Mouse (Mus musculus): ENCODE measurements around the gene Olfr461. TPM values are rescaled to one million over a fixed set of nuclear protein-coding genes. Genes with fewer than 3 reads are reported as not detected.

The Olfr461 gene
- polyA plus RNA-seq, 1 experiment from 2014 or later = 0.12 TPM

DNA sequence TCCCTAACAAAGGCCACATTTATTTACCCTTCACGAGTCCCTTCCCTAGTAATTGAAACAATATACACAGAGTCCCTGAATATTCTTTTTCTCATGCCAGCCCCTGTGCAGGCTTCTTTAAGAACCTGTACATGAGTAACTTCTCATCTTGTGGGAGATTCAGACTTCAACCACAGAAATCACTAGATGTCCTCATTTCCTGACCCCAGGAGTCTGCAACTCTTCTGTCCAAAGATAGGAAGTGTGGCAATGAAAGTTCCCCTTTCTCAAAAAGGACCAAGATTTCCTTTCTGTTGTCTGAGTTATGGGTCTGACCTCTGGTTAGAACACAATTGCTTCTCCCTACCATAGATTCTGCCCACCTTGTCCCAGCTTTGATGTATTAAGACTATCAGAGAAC, 21.5 kb upstream of the Olfr461 start:
- Histone ChIP-seq H3K27ac (no peak overlapping the region), H3K36me3 (ENCODE audit: insufficient read depth, low read length) (no peaks in the 10 kb centered on the region), H3K9ac (ENCODE audit: low read depth, low read length) (no peak overlapping the region), H3K4me2 (ENCODE audit: low read length) (no peak overlapping the region), H3K4me1 (replicated peaks; ENCODE audit: insufficient read depth, low read length) (no peaks in the 10 kb centered on the region), H3K27me3 (ENCODE audit: insufficient read depth, low read length) (no peaks in the 10 kb centered on the region), H3K4me3 (replicated peaks; ENCODE audit: low read depth, low read length) (no peak overlapping the region), H3K9me3 (replicated peaks; ENCODE audit: low read length) (no peaks in the 10 kb centered on the region)
- DNase-seq (ENCODE audit: low spot score) (no peak), ATAC-seq (replicated peaks; ENCODE audit: low FRiP score, low read depth) (no peak)
- WGBS = 77% methylated on average over 1 of the region's 1 CpGs
- TF ChIP-seq CTCF (IDR thresholded peaks at IDR 0.05; ENCODE audit: low read depth) = no peak

- WGBS = 69% methylated on average over 3 of the region's 3 CpGs
- Histone ChIP-seq H3K9me3 (replicated peaks; ENCODE audit: low read length) (no peaks in the 10 kb centered on the region), H3K4me1 (replicated peaks; ENCODE audit: insufficient read depth, low read length) (no peaks in the 10 kb centered on the region), H3K36me3 (ENCODE audit: insufficient read depth, low read length) (no peaks in the 10 kb centered on the region), H3K27ac (no peak overlapping the region), H3K9ac (ENCODE audit: low read depth, low read length) (no peak overlapping the region), H3K27me3 (ENCODE audit: insufficient read depth, low read length) (no peaks in the 10 kb centered on the region), H3K4me3 (replicated peaks; ENCODE audit: low read depth, low read length) (no peak overlapping the region), H3K4me2 (ENCODE audit: low read length) (no peak overlapping the region)
- DNase-seq (ENCODE audit: low spot score) (no peak), ATAC-seq (replicated peaks; ENCODE audit: low FRiP score, low read depth) (no peak)
- no peak for TF ChIP-seq CTCF (IDR thresholded peaks at IDR 0.05; ENCODE audit: low read depth)
These were observed 18.8 kb upstream of the Olfr461 start for GRCm38 (mm10) chr6:40573618-40574017.

DNA sequence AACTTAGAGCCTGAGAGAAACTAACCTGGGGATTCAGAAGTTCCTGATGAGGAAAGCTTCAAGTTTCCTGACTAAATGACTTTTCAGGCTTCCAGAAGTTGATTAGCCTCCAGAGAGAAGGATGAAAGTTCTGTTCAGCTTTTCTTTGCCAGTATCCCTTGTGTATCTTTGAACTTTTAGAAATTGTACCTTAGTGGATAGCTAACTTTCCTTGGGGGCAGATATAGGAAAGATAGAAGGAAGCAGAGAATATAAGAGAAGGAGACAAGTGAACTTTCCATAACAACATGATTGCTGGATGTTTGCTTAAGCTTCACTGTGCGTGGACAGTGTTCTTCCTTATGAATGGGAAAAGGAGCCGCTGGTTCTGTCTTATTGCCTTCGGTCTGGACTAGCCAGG, 14.3 kb upstream of the Olfr461 start, which contains the start of gene Olfr460:
Gene Olfr460, plus strand, starts transcription at position 301 of the 400 bp plus-strand sequence.
- H3K27me3 ChIP-seq (ENCODE audit: insufficient read depth, low read length) = no peaks in the 10 kb centered on the region
- H3K4me3 ChIP-seq (replicated peaks; ENCODE audit: low read depth, low read length) = no peak within 1 kb of the TSS
- no peak within 1 kb of the TSS for H3K27ac ChIP-seq
- H3K4me2 ChIP-seq (ENCODE audit: low read length) = no peak within 1 kb of the TSS
- no peak within 1 kb of the TSS for H3K9ac ChIP-seq (ENCODE audit: low read depth, low read length)
- no peak for ATAC-seq (replicated peaks; ENCODE audit: low FRiP score, low read depth)
- H3K4me1 ChIP-seq (replicated peaks; ENCODE audit: insufficient read depth, low read length) = no peaks in the 10 kb centered on the region
- WGBS = 85% methylated on average over 3 of the region's 3 CpGs
- no peaks in the 10 kb centered on the region for H3K9me3 ChIP-seq (replicated peaks; ENCODE audit: low read length)
- no peaks in the 10 kb centered on the region for H3K36me3 ChIP-seq (ENCODE audit: insufficient read depth, low read length)
- no peak for TF ChIP-seq CTCF (IDR thresholded peaks at IDR 0.05; ENCODE audit: low read depth)
- no peak for DNase-seq (ENCODE audit: low spot score)

DNA sequence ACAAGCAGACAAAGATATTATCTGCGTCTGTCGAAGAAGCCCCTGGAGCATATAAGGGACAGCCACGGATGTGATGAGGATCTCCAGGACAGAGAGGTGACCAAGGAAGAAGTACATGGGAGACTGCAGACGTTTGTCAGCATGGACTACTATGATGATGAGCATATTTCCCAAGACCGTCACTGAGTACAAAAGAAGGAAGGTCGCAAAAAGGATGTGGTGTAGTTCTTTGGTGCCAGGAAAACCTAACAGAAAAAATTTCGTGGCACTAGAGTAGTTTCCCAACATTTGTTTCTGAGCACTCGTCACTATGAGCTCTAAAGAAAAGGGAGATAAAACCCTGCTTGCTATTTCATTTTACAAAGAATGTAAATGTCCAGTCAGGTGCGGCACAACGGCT, 10.2 kb downstream of the Olfr461 start:
- TF ChIP-seq CTCF (IDR thresholded peaks at IDR 0.05; ENCODE audit: low read depth) = no peak
- H3K4me2 ChIP-seq (ENCODE audit: low read length) = no peak overlapping the region

GRCm38 (mm10) chr6:40519408-40519807, 35.4 kb downstream of the Olfr461 start, which contains the start of gene Prss37:
Gene Prss37, minus strand, starts transcription at chr6:40519508.
- H3K9me3 ChIP-seq (replicated peaks; ENCODE audit: low read length) = no peaks in the 10 kb centered on the region
- no peak within 1 kb of the TSS for H3K4me2 ChIP-seq (ENCODE audit: low read length)
- H3K4me1 ChIP-seq (replicated peaks; ENCODE audit: insufficient read depth, low read length) = no peaks in the 10 kb centered on the region
- no peak within 1 kb of the TSS for H3K27ac ChIP-seq
- DNase-seq (ENCODE audit: low spot score) (no peak), ATAC-seq (replicated peaks; ENCODE audit: low FRiP score, low read depth) (no peak)
- no peaks in the 10 kb centered on the region for H3K27me3 ChIP-seq (ENCODE audit: insufficient read depth, low read length)
- no peak within 1 kb of the TSS for H3K4me3 ChIP-seq (replicated peaks; ENCODE audit: low read depth, low read length)
- H3K9ac ChIP-seq (ENCODE audit: low read depth, low read length) = no peak within 1 kb of the TSS
- WGBS = 59% methylated on average over 1 of the region's 1 CpGs
- no peak for TF ChIP-seq CTCF (IDR thresholded peaks at IDR 0.05; ENCODE audit: low read depth)
- no peaks in the 10 kb centered on the region for H3K36me3 ChIP-seq (ENCODE audit: insufficient read depth, low read length)

More for the DNA sequence above, 10.2 kb downstream of the Olfr461 start:
- DNase-seq (ENCODE audit: low spot score) (no peak), ATAC-seq (replicated peaks; ENCODE audit: low FRiP score, low read depth) (no peak)
- Histone ChIP-seq H3K27me3 (ENCODE audit: insufficient read depth, low read length) (no peaks in the 10 kb centered on the region), H3K4me3 (replicated peaks; ENCODE audit: low read depth, low read length) (no peak overlapping the region), H3K4me1 (replicated peaks; ENCODE audit: insufficient read depth, low read length) (no peaks in the 10 kb centered on the region), H3K27ac (no peak overlapping the region), H3K9me3 (replicated peaks; ENCODE audit: low read length) (no peaks in the 10 kb centered on the region), H3K36me3 (ENCODE audit: insufficient read depth, low read length) (no peaks in the 10 kb centered on the region), H3K9ac (ENCODE audit: low read depth, low read length) (no peak overlapping the region)
- WGBS = 82% methylated on average over 10 of the region's 10 CpGs

GRCm38 (mm10) chr6:40493229-40493628, 61.6 kb downstream of the Olfr461 start, which contains the start of gene Tas2r108:
Gene Tas2r108, plus strand, starts transcription at chr6:40493529.
- H3K9me3 ChIP-seq (replicated peaks; ENCODE audit: low read length) = no peaks in the 10 kb centered on the region
- no peak within 1 kb of the TSS for H3K27ac ChIP-seq
- H3K36me3 ChIP-seq (ENCODE audit: insufficient read depth, low read length) = no peaks in the 10 kb centered on the region
- no peak within 1 kb of the TSS for H3K4me3 ChIP-seq (replicated peaks; ENCODE audit: low read depth, low read length)
- WGBS = 85% methylated on average over 3 of the region's 3 CpGs
- DNase-seq (ENCODE audit: low spot score) (no peak), ATAC-seq (replicated peaks; ENCODE audit: low FRiP score, low read depth) (no peak)
- H3K9ac ChIP-seq (ENCODE audit: low read depth, low read length) = no peak within 1 kb of the TSS
- no peak within 1 kb of the TSS for H3K4me2 ChIP-seq (ENCODE audit: low read length)
- H3K27me3 ChIP-seq (ENCODE audit: insufficient read depth, low read length) = no peaks in the 10 kb centered on the region
- no peaks in the 10 kb centered on the region for H3K4me1 ChIP-seq (replicated peaks; ENCODE audit: insufficient read depth, low read length)
- no peak for TF ChIP-seq CTCF (IDR thresholded peaks at IDR 0.05; ENCODE audit: low read depth)

Other genes starting within 250 kb of the Olfr461 start
- 32.0 and 36.4 TPM in 2 replicates for gene Agk, start 229.9 kb downstream of the Olfr461 start, polyA plus RNA-seq (2015; fragmentation: Nextera tagmentation; extraction: Ambion mirVana)
- gene E330009J07Rik, start 118.9 kb downstream of the Olfr461 start, polyA plus RNA-seq (2015; fragmentation: Nextera tagmentation; extraction: Ambion mirVana) = 6.9 TPM in 2 replicates
- gene Wee2, start 116.0 kb downstream of the Olfr461 start, polyA plus RNA-seq (2015; fragmentation: Nextera tagmentation; extraction: Ambion mirVana) = 0.04 TPM in 1 of 2 replicates, not detected in the other
- gene Ssbp1, start 83.7 kb downstream of the Olfr461 start, polyA plus RNA-seq (2015; fragmentation: Nextera tagmentation; extraction: Ambion mirVana) = 184 and 196 TPM in 2 replicates
- gene Tas2r137, start 63.8 kb downstream of the Olfr461 start, polyA plus RNA-seq (2015; fragmentation: Nextera tagmentation; extraction: Ambion mirVana) = not detected in 2 replicates
- not detected in 2 replicates for gene Tas2r108, start 61.5 kb downstream of the Olfr461 start, polyA plus RNA-seq (2015; fragmentation: Nextera tagmentation; extraction: Ambion mirVana)
- not detected in 2 replicates for gene Prss37, start 35.5 kb downstream of the Olfr461 start, polyA plus RNA-seq (2015; fragmentation: Nextera tagmentation; extraction: Ambion mirVana)
- gene Olfr460, start 14.4 kb upstream of the Olfr461 start, polyA plus RNA-seq (2015; fragmentation: Nextera tagmentation; extraction: Ambion mirVana) = not detected in 2 replicates
- gene Clec5a, start 30.8 kb upstream of the Olfr461 start, polyA plus RNA-seq (2015; fragmentation: Nextera tagmentation; extraction: Ambion mirVana) = 0.42 and 0.84 TPM in 2 replicates
- not detected in 2 replicates for gene Tas2r138, start 58.3 kb upstream of the Olfr461 start, polyA plus RNA-seq (2015; fragmentation: Nextera tagmentation; extraction: Ambion mirVana)
- 2.3 and 3.3 TPM in 2 replicates for gene Mgam, start 73.8 kb upstream of the Olfr461 start, polyA plus RNA-seq (2015; fragmentation: Nextera tagmentation; extraction: Ambion mirVana)

All from kidney, postnatal 0 days (tissue).